Mouse (Mus musculus) thymus, adult 2 months (tissue): ENCODE data around the gene Ccdc159. TPM values are rescaled to one million over a fixed set of nuclear protein-coding genes. Genes with fewer than 3 reads are reported as not detected.

Experiments used
- DNase-seq: peaks from one replicate; pipeline ENCODE4 v3.0.0; 2021
- H3K27ac ChIP-seq: fragments of 200-500 bp; 2 replicates; pipeline ENCODE4 v1.5.1; 2012; ENCODE audit warnings: low read length, control low read depth; ENCODE audit not compliant: control insufficient read depth, insufficient read depth
- H3K27me3 ChIP-seq: fragments of 200-500 bp; 2 replicates; pipeline ENCODE4 v1.6.1; 2012; ENCODE audit warnings: mild to moderate bottlenecking, low read length, moderate library complexity, mixed read lengths; ENCODE audit not compliant: control insufficient read depth, insufficient read depth
- H3K36me3 ChIP-seq: fragments of 200-500 bp; 2 replicates; pipeline ENCODE4 v1.6.1; 2012; ENCODE audit warnings: mild to moderate bottlenecking, low read length, moderate library complexity; ENCODE audit not compliant: control insufficient read depth, insufficient read depth
- H3K4me1 ChIP-seq: fragments of 200-500 bp; replicated peaks from 2 replicates; pipeline ENCODE4 v1.6.1; 2012; ENCODE audit warnings: low read length; ENCODE audit not compliant: control insufficient read depth, insufficient read depth
- H3K4me3 ChIP-seq: fragments of 200-500 bp; 2 replicates; pipeline ENCODE4 v1.5.1; 2012; ENCODE audit warnings: mild to moderate bottlenecking, low read length, control low read depth, moderate library complexity; ENCODE audit not compliant: control insufficient read depth, insufficient read depth
- CTCF ChIP-seq: fragments of 200-500 bp; IDR thresholded peaks from 2 replicates; pipeline ENCODE4 v1.5.1; 2012; ENCODE audit warnings: mild to moderate bottlenecking, control low read depth, low read length, moderate library complexity, borderline replicate concordance; ENCODE audit not compliant: control insufficient read depth, poor library complexity, insufficient read depth; ENCODE audit errors: extremely low read depth
- POLR2A ChIP-seq: fragments of 200-500 bp; IDR thresholded peaks from 2 replicates; pipeline ENCODE4 v1.6.1; 2012; ENCODE audit warnings: mild to moderate bottlenecking, low read length, control low read depth, moderate library complexity; ENCODE audit not compliant: control insufficient read depth, poor library complexity, insufficient read depth; ENCODE audit errors: extremely low read depth
- WGBS: fragments of 180-500 bp; shearing (Covaris S2); methylation state at CpG from one replicate; pipeline ENCODE4 v1.1.7; 2018; 5-methylcytosine and 5-hydroxymethylcytosine counted together
- polyA plus RNA-seq: library from polyadenylated mRNA; depleted of rRNA; stranded (reverse); fragments of >200 nt; gene quantifications from 2 replicates; pipeline ENCODE4 v1.2.3, GENCODE M21; 2012

Gene Ccdc159
- polyA plus RNA-seq, 1 experiment = 1.9 TPM

DNA sequence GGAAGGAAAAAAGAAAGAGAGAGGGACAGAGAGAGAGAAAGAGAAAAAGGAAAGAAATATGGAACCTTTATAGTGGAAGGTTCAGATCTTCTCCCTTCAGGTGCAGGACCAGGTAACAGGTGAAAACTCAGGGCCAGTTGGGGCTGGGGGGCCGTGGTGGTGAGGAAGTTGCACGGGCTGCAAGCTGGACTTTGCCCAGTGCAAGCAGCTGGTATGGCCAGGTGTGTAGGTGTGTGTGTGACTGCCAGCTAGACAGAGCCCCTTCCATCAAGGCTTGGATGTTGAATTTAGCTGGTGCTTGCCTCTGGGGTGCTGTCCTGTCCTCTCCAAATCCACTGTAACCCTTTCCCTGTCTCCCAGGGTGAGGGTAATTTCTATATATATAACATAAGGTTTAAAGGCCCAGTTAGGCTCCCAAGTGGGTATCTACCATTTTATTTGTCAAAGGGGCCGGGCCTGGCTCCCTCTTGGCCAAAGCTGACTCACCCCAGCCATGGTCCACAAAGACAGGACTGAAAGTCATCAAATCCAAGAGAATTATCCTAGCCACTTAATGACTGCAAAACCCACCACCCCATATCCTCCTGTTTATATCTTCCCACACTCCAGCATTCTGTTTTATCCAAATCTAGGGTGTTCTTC lies 10.3 kb upstream of the Ccdc159 start:
- Histone ChIP-seq H3K27ac (no peak overlapping the region), H3K4me1 (peaks cover 11% of the 10 kb centered on the region), H3K36me3 (no peaks in the 10 kb centered on the region), H3K27me3 (no peaks in the 10 kb centered on the region), H3K4me3 (peak overlapping the region; percentile 72; the same call in 1 of the 2 replicates)
- DNase-seq = no peak
- TF ChIP-seq CTCF = no peak
- 65% methylated on average over 3 of the region's 3 CpGs for WGBS

DNA sequence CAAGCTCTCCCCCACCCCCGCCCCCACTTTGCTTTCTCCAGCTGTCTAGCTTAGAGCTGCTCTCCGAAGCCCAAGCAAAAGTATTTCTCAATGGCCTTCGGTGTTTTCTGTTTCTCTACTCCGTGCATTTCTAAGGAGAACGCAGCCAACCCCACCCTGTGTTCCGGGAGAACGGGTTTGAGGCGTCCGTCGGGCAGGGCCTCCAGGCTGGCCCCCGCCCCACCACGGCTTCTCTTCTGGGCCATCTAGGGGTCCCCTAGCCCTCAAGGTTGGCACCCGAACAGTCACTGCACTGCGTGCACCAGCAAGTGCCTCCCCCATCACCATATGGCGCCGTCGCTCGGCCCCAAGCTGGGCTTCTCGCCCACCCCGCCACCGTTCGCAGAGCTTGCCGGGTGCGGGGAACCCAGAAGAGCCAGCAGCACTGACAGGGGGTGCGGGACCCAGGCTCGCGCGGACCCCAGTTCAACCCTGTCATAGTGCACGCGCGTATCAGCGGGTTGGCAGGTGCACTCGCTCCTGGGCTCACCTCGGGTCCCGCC lies 9.7 kb upstream of the Ccdc159 start:
- Histone ChIP-seq H3K4me3 (peak overlapping the region; percentile 72), H3K27me3 (no peaks in the 10 kb centered on the region), H3K36me3 (no peaks in the 10 kb centered on the region), H3K27ac (no peak overlapping the region), H3K4me1 (peaks cover 11% of the 10 kb centered on the region)
- WGBS = 3% methylated on average over 35 of the region's 35 CpGs
- no peak for TF ChIP-seq POLR2A
- TF ChIP-seq CTCF = no peak
- no peak for DNase-seq

DNA sequence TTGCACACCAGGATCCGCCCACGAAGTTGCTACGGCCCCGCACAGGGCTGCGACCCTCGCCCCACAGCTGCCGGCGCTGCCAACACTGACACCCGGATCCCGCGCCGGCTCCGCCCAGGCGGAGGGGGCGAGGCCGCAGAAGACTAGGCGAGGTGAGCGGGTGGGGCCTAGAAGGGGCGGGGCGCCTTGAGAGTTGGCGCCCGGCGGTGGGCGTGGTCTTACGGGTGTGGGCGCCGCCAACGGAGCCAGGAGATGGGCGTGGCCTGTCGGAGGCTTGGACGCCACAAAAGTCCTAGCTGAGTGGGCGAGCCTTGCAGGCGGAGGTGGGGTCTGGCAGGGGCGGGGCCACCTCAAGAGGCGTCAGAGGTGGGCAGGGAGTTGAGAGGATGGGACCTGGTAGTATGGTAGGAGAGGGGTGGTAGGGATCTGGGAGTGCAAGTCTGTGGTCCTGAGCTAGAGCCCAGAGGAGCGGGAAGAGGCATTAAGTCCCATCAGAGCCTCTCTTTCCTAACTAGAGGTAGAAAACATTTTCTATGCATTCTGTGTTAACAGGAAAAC lies 9.2 kb upstream of the Ccdc159 start, which contains the start of gene Rab3d:
TSS of gene Rab3d (minus strand) at position 158 of the 558 bp plus-strand sequence.
- H3K27me3 ChIP-seq = no peaks in the 10 kb centered on the region
- peaks cover 11% of the 10 kb centered on the region for H3K4me1 ChIP-seq
- no peak within 1 kb of the TSS for H3K27ac ChIP-seq
- peak; percentile 80 for TF ChIP-seq POLR2A
- TF ChIP-seq CTCF = peak; percentile 60; the same call in 1 of the 2 replicates
- peak; percentile 95 for DNase-seq
- peak within 1 kb of the TSS; percentile 72 for H3K4me3 ChIP-seq
- under 1% methylated on average over 36 of the region's 36 CpGs for WGBS
- no peaks in the 10 kb centered on the region for H3K36me3 ChIP-seq

DNA sequence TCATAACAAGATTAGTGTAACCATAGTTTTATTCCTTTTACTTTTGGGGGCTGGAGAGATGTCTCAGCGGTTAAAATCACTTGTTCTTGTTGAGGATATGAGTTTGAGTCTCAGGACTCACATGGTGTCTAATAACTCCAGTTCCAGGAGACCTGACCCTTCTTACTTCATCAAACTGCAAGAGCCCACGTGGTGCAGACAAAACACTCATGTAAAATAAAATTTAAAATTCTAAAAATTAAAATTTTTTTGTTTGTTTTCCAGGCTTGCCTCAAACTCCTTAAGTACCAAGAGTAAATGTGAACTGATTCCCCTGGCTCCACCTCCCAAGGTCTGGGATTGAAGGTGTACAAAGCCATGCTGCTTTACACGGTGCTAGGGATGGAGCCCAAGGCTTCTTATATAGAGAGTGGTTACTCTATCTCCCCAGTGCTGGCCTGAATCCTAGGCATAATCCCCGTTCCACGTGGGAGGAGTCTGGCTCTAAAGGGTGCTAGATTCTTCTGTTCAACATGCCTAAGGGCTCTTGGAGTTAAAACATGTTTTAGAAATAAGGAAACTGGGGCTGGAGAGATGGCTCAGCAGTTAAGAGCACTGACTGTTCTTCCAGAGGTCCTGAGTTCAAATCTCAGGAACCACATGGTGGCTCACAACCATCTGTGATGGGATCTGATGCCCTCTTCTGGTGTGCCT lies 8.4 kb upstream of the Ccdc159 start:
- no peak for DNase-seq

DNA sequence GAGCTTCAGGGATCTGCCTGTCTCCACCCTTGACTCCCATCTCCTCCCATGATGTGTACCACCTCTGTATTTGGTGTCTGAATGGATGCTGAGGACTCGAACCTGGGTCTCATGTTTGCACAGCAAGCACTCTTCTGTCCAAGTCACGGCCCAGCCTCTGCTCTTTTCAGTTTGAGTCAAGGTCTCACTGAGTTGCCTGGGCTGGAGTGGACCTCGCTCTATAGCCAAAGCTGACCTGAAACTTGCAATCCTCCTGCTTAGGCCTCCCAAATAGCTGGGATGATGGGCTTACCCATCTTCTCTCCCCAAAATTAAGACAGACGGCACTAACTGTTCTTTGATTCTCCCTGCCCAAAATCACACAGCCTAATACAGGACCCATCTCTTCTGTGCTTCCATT lies 4.2 kb upstream of the Ccdc159 start:
- DNase-seq = no peak
- no peaks in the 10 kb centered on the region for H3K36me3 ChIP-seq
- TF ChIP-seq CTCF = no peak
- TF ChIP-seq POLR2A = no peak
- peaks cover 11% of the 10 kb centered on the region; the same call in 1 of the 2 replicates for H3K4me1 ChIP-seq
- H3K27me3 ChIP-seq = no peaks in the 10 kb centered on the region
- WGBS = 93% methylated on average over 4 of the region's 4 CpGs
- H3K4me3 ChIP-seq = no peak overlapping the region
- H3K27ac ChIP-seq = no peak overlapping the region

More for the DNA sequence above, 8.4 kb upstream of the Ccdc159 start:
- Histone ChIP-seq H3K27ac (no peak overlapping the region), H3K4me1 (peaks cover 11% of the 10 kb centered on the region), H3K4me3 (no peak overlapping the region), H3K36me3 (no peaks in the 10 kb centered on the region), H3K27me3 (no peaks in the 10 kb centered on the region)
- TF ChIP-seq POLR2A = no peak
- TF ChIP-seq CTCF = no peak
- WGBS = 60% methylated on average over 5 of the region's 5 CpGs

DNA sequence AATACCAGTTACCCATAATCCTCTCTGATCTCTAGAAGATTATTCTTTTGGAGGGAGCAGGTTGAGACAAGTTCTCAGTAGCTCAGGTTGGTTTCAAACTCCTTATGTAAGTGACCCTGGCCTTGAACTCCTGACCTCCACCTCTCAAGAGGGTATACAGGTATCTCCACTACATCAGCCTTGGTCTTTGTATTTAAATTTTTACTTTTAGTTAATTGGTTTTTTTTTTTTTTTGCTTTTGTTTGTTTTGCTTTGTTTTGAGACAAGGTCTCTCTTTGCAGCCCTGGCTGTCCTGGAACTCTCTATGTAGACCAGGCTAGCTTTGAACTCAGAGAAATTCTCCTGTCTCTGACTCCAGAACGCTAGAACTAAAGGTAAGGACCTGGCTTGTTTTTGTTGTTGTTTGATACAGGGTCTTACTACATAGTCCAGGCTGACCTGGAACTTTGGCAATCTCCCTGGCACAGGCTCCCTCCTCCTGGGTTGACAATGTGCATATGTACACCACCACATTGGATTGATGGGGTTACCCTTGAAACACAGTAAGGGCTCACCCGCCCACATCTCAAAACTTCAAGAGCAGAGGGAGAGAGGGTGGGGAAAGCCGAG lies 3.7 kb upstream of the Ccdc159 start:
- H3K27ac ChIP-seq = no peak overlapping the region
- H3K4me1 ChIP-seq = peaks cover 8% of the 10 kb centered on the region; the same call in 1 of the 2 replicates
- WGBS = 39% methylated on average over 3 of the region's 3 CpGs
- no peak overlapping the region for H3K4me3 ChIP-seq
- TF ChIP-seq POLR2A (no peak), CTCF (no peak)
- H3K36me3 ChIP-seq = no peaks in the 10 kb centered on the region
- DNase-seq = no peak
- H3K27me3 ChIP-seq = no peaks in the 10 kb centered on the region
